Mouse (Mus musculus) cerebellum, adult 9-11 months (tissue): ENCODE data around the gene Vgll3.

ENCODE experiments used
- DNase-seq: peaks from one replicate; pipeline ENCODE4 v3.0.0; 2022

The Vgll3 gene

DNA sequence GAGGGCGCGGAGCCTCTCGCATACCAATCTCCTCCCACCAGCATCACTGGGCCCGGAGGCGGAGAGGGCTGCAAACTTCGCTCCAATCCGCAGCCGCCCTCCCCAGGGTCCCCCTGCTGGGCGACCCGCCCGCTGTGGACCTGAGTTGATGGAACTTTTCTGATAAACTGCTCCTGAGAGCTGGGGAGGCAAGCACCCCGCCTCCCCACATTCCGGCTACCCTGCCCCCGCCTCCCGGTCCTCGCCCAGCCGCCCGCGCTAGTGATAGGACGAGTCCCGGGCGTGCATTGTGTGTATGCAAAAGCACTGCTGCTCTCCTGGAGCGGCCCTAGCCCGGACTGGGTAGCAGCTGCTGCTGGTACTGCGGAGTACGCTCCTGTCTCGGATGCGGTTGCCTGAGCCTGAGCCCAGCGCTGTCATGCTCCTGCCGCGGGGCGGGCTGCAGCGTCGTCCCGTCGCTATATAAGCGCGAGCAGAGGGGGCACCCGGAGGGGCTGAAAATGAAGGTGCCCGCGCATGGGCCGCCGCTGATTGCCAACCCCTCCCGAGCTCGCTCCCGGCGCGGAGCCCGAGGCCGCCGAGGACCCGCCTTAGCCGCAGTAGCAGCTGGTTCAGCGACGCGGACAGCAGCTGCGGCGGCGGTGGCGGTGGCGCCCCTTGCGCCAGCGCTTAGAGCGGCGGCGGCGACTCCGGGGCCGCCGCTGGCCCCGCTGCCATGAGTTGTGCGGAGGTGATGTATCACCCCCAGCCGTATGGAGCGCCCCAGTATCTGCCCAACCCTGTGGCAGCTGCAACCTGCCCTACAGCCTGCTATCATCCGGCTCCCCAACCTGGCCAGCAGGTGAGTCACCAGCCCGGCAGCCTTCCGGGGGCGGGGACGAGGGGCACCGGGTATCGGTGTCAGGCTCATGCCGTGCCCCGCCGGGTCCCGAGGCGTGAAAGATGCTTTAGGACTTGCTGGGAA, at the start of gene Vgll3:
Vgll3 (plus strand) TSS at position 340 of the 964 bp plus-strand sequence.
- no peak for DNase-seq

DNA sequence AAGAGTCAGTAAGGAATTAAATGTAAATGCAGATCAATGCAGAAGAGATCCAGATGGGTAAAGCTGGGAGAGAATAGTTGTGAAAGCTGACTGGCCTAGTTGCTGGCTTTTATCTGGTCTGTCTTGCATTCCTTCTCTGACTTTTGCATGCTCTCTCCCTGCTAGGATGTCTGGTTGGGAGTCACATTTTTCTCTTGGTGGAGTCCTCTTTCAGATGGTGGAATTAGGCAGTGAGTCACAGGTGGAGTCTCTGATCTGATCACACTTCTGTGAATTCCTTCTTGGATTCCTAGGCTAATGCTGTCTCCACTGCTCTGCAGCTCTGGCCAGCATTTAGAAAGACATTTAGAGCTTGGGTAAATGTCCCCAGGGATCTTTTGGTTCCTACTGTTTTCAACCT, 49.1 kb upstream of the Vgll3 start:
- DNase-seq, result no peak

DNA sequence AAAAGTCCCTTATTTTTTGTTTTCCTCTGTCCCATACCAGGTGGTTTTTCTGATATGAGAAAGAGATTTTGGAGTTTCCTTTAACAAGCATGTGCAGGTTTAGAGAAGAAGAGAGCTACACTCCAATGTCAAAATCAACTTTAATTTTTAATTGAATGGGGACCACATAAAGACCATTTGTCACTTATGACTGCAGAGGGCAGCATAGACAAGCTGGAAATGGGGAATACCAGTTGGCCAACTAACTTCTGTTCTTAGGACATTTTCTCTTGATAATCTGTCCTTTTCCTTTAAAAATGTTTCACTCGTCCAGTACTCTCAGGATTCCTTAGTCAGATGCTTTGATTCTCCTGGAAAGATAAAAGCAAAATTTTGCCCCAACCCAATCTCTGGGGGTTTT, 29.1 kb upstream of the Vgll3 start:
- DNase-seq, result no peak

DNA sequence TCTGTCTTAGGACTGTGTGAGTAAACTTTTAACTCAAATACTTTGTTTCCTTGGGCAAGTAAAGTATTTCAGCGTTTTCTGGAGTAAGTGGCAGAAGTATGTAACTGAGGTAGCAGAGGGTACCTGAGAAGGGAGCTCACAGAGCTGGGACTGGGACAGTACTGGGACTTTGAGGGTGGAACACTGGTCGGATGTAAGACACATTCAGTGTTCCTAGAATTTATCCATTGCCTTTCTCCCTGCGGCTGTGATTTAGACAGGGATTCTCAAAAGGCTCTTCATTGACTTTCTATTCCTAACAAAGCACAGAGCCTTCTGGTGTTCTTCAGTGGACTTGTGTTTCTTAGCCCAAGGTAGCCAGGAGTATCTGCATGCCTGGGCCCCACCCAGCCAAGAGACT, 1.0 kb downstream of the Vgll3 start:
- no peak for DNase-seq

DNA sequence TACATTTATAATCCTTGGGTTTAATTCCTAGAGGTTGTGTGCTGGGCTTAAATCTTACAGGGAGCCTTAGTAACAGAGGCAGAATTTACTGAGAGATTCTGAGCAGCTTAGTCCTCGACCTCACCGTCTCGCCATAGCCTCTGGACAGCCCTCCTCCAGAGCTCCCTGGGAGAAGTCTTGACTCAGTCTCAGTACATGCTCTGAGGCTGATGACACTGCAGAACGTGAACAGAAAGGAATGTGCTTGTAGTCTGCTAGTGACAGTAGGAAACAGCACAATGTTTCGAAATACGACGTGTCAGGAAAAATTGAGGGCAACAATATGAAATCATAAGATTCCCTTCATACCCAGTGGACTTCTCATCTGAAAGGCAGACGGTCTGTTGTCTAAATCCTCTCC, 3.7 kb downstream of the Vgll3 start:
- DNase-seq, result no peak

DNA sequence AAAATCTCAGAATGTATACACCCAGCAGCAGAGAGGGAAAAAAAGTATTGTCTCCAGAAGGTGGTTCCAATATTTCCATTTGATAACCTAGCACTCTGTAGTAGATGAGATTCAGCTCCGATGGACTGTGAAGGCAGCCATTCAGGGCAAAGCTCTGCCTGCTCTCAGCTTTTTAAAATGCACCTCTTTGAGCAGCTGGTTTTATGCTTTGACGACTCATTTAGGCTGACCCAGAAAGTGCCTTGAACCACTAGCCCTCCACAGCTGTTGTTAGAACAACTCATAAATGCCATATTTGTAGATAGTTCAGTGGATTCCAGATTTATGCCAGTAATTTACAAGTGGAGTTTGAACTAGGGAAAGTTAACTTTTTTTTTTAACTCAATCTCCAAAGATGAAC, 5.7 kb downstream of the Vgll3 start:
- no peak for DNase-seq

DNA sequence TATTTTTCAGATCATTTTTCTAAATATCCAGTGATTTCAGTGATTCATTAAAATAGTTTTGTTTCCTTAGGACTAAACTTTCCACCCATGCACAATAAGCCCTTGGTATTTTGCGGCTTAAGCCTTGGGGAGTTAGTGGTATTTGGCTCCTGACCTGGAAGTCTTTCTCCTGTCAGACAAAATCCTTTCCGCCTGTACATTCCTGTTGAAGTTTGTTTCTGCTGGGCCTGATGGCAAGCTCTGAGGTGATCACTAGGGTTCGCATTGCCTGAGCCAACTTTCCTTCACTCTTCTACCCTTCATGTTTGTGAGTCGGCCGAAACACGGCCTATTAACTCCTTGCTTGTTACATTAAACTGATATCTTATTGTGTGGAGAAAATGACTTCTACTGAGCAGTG, 8.7 kb downstream of the Vgll3 start:
- no peak for DNase-seq

DNA sequence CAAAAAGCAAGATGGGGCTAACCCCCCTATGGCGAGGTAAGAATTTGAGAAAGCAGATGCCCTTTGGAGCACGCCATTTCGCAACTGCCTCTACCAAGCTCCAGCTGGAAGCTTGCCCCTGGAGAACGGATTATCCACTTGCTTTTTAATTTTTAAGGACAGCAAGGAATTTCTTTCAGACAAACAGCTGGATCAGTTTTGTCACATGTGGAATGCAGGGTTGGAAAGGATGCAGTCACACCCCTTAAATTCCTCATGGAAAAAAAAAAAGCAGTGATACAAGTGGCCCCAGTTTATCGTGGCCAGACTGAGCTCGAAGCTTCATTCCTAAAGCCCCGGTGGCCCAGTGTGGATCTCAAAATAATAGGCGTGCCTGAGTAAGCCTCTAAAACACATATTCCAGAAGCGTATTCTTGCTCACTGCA, 13.1 kb downstream of the Vgll3 start:
- no peak for DNase-seq

DNA sequence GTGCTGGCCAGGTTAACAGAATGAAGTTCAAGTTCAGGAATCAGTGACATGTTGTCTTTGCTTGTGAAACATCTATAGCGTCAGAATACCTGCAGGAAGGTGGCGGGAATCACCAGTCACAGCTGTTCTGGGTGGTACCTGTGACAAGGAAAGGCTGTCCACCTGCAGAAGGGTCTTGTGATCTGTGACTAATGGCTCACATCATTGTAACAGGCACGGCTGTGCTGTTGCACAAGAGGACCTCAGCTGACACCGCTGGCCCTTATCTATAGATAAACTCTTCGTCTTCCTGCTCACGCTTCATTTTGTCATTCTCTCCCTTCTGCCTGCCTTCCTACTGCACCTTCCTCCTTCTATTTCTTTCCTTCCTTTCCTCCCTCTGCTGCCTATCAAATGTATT, 14.0 kb downstream of the Vgll3 start:
- DNase-seq, result no peak

DNA sequence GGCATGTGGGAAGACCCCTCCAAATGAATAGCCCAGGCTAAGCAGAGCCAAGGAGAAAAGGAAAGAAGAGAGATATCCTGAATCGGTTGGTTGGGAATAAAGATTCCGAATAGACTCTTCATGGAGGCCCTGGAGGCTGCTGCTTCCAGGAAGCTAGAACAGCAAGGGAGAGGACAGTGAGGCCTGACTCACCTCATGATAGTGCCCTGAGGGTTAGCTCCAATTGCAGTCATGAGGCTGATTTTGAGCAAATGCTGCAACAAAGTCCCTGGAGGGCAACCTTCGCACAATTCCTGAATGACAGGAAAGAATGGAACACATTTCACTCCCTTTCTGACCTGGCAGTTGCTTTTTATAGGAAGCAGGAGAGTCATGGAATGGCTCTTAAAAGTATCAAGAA, 19.7 kb downstream of the Vgll3 start:
- DNase-seq, result no peak

DNA sequence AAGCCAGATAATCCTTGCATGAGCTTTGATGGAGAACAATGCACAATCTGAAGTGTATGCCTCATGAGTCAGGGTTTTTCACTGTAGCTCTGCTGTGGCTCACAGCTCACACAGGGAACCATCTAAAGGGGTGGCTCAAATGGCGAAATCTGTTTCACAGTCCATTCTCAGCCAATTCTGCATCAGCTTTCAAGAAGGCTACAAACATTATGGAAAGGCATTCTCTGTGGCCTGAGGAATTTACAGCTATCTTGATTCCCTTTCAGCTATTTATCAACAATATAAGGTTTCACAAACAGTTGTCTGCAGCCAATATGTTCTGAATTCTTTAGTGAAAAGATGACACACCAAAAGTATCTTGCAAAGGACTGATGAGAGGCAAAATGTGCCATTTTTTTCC, 35.1 kb downstream of the Vgll3 start:
- no peak for DNase-seq

DNA sequence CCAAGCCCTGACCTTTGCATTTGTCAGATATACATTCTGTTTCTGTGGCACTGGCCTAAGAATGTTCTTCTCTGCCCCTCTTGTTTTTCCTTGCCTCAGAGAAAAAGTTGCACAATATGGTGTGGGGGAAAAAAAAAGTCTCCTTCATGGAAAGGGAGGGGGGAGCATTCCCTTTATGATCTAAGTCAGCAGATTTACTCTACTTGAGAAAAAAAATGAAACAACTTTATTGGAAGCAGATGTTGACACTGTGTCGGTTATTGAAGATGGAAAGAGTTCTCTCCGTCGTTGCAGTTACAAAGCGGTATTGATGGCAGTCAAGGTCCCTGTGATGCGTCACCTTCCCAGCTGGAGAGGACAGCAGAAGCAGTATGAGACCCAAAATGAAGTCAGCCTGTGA, 49.4 kb downstream of the Vgll3 start:
- no peak for DNase-seq

DNA sequence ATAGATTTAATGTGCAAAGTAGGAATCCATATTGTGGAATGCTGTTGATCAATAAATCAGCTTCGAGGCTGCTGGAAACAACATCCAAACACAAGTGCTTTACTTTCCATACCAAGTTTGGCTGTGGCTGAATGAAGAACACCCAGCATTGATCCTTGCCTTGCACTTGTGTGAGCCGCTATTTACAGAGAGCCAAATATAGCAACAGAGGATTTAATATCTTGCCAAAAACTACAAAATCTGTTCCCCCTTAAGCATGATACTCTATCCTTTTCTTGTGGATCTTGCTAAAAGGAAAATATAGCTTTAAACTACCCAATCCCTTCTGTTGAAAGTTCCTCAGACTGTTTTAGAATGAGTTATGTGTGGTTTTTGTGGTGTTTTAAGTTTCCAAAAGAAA, 52.9 kb downstream of the Vgll3 start:
- no peak for DNase-seq

DNA sequence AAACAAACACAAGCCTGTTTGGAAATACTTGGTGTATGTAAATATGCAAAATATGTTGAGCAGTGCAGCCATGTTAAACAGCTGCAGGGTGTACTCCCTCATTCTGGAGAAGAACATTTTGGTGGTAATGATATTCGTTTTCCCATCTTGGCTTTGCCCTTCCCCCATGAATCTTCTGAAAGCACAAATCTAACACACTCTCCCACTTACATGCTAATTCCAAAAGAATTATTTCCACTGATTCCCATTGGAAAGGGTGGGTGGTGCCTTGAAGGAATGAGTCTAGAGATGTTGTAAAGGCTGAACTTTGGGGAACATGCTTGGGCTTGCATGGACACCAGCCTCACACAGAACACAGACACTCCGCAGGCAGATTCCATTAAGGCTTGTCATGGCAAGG, 53.9 kb downstream of the Vgll3 start:
- DNase-seq, result no peak

DNA sequence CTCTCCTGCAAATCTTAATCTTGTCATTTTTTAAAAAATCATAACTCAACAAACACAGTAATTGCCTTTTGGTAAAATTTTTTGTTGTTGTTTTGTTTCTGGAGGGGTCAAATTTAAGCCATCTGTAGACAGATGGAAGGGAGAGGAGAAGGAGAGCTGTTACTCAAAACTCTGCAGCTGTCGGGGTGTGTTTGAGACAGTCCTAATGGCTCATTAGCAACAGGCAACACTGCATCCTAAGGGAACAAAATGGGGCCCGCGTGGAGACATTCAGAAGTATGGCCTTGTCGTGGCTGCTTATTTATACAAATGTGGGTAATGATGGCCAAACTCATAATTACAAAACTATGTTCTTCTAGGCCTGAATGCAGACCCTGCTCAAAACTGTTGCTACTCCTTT, 73.9 kb downstream of the Vgll3 start:
- DNase-seq, result no peak
